Mouse (Mus musculus) CH12F3 (cell line): ENCODE measurements around the gene Slc22a4.
"Not testable (repeated sequence)": the region's sequence is repeated elsewhere in the genome, so short reads cannot be mapped to it uniquely, and the experiment has no call there.

Source experiments
- in situ Hi-C: fragments of 300-500 bp; cut with MboI; formaldehyde crosslinking; loops from 2 replicates; pipeline ENCODE4 v1.14.3; 2020; ENCODE audit warnings: low sequenced_read_pairs

The Slc22a4 gene

GRCm38 (mm10) chr11:54007717-54008116 lies 20.2 kb downstream of the Slc22a4 start:
- in situ Hi-C loops, result no loop called here

- in situ Hi-C loops, result no loop called here
Measured at GRCm38 (mm10) chr11:54006901-54007300, 21.0 kb downstream of the Slc22a4 start.

- in situ Hi-C loops, result not testable (repeated sequence)
Measured at GRCm38 (mm10) chr11:54006362-54006761, 21.5 kb downstream of the Slc22a4 start.

GRCm38 (mm10) chr11:54004734-54005133 lies 23.2 kb downstream of the Slc22a4 start:
- in situ Hi-C loops, result no loop called here

GRCm38 (mm10) chr11:54004221-54004620 lies 23.7 kb downstream of the Slc22a4 start:
- in situ Hi-C loops, result no loop called here

GRCm38 (mm10) chr11:54002761-54003717 lies 24.9 kb downstream of the Slc22a4 start:
- in situ Hi-C loops, result not testable (repeated sequence)

GRCm38 (mm10) chr11:54002147-54002760 lies 25.6 kb downstream of the Slc22a4 start:
- in situ Hi-C loops, result no loop called here

- in situ Hi-C loops, result no loop called here
Measured at GRCm38 (mm10) chr11:53997661-53998060, 30.2 kb downstream of the Slc22a4 start.

- in situ Hi-C loops, result no loop called here
Measured at GRCm38 (mm10) chr11:53992264-53992663, 35.6 kb downstream of the Slc22a4 start.

- in situ Hi-C loops, result no loop called here
Measured at GRCm38 (mm10) chr11:53989232-53989631, 38.7 kb downstream of the Slc22a4 start.

- in situ Hi-C loops, result no loop called here
Measured at GRCm38 (mm10) chr11:53988081-53988480, 39.8 kb downstream of the Slc22a4 start.

GRCm38 (mm10) chr11:53981396-53981795 lies 46.5 kb downstream of the Slc22a4 start:
- in situ Hi-C loops, result no loop called here

- in situ Hi-C loops, result no loop called here
Measured at GRCm38 (mm10) chr11:53979788-53980621, 47.9 kb downstream of the Slc22a4 start, which contains the start of gene Slc22a21. TSS of gene Slc22a21 (minus strand) at chr11:53980332.

GRCm38 (mm10) chr11:53979456-53979787 lies 48.5 kb downstream of the Slc22a4 start:
- in situ Hi-C loops, result not testable (repeated sequence)

GRCm38 (mm10) chr11:53977672-53978071 lies 50.2 kb downstream of the Slc22a4 start:
- in situ Hi-C loops, result no loop called here

GRCm38 (mm10) chr11:53975559-53975958 lies 52.3 kb downstream of the Slc22a4 start:
- in situ Hi-C loops, result no loop called here

GRCm38 (mm10) chr11:53958984-53959383 lies 68.9 kb downstream of the Slc22a4 start:
- in situ Hi-C loops, result no loop called here

GRCm38 (mm10) chr11:53958176-53958575 lies 69.7 kb downstream of the Slc22a4 start:
- in situ Hi-C loops, result not testable (repeated sequence)

GRCm38 (mm10) chr11:53956636-53957035 lies 71.3 kb downstream of the Slc22a4 start:
- in situ Hi-C loops, result no loop called here

- in situ Hi-C loops, result no loop called here
Measured at GRCm38 (mm10) chr11:53954653-53955052, 73.2 kb downstream of the Slc22a4 start.

GRCm38 (mm10) chr11:53950133-53950532 lies 77.8 kb downstream of the Slc22a4 start:
- in situ Hi-C loops, result not testable (repeated sequence)
